Mouse (Mus musculus) right cerebral cortex, adult 18-20 months (tissue): ENCODE measurements around the gene Phldb2.

Experiments used
- DNase-seq: peaks from one replicate; pipeline ENCODE4 v3.0.0; 2022; ENCODE audit warnings: mixed read lengths

Phldb2 gene

DNA sequence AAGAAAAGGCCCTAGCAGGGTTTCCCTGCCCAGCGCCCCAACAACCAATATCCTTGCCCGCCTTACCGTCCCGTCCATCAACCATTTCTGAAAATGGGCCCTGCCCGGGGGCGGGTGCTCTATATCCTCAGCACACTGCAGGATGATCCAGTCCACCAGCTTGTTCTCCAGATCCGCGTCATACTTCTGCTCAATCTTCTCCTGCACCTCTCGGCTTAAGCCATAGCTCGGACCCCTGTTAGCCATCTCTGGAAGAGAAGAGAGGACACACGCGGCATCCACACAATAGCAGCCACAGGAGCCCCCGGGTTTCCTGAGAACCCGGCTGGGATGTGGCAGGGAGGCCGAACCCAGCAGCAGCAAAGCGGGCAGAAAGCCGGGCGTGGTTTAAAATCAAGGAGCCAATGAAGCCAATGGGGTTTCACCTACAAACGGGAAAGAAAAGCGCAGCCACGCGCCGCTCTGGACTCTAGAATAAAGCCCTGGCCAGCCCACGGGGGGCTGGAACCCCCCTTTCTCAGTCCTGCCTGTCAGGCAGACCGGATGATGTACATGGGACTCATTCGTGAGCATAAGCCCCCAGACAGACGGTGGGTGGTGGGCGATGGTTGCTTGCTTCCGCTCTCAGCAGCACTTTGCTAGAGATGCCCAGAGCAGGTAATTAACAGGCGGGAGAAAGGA, 229.2 kb downstream of the Phldb2 start, which contains the start of gene Tagln3:
TSS of gene Tagln3 (minus strand) at position 548 of the 681 bp plus-strand sequence.
- peak; percentile 82 for DNase-seq

DNA sequence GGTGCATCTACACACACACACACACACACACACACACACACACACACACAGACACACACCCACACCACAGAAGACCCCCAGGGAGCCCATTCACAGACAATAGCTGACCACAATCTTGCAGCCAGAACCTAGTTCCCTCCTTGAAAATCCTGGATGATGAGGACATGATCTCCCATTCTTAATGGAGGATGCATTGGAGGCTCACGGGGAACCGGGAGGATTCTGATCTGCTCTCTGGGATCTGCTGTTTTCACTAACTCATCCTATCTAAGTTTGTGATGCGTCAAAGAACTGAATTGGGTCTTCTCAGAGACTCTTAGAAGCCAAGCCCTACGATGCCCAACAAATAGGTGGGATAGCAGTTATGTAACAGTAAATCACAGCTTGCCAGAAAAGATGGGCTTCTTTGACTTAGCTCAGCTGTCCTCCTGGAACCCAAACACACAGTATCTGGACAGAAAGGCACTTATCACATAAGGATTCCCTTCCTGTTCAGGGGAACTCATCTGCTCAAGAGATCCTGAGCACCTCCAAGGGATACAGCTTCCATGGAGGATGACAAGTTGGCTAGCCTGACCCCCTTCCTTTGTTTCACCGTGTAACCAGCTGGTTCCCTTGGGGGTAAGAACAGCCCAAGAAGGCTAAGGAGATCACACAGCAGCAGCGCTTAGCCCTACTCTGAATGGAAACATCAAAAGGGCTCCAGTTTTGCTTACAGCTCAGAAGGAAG, 230.1 kb downstream of the Phldb2 start:
- peak; percentile 25 for DNase-seq

DNA sequence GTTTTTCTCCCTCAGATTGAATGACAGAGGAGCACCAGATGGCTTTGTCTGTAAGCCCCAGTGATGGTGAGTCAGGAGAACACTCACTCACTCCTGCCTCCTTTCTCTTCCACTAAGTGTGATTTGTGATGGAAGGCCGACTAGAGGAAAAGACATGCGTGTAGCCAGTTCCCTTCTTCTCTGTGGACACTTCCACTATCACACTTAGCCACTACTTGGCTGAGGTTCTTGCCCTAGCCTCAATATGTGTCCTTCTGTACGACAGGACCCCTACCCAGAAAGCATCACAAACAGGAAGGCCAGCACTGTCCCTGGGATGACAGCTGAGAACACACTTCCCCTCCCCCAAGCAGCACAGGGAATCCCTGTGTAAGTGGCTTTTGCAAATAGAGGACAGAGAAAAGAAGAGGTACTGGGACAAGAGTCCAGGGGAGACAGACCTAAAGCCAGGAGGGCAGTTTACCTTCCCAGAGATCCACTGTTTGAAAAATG, 230.9 kb downstream of the Phldb2 start:
- DNase-seq: peak; percentile 46

DNA sequence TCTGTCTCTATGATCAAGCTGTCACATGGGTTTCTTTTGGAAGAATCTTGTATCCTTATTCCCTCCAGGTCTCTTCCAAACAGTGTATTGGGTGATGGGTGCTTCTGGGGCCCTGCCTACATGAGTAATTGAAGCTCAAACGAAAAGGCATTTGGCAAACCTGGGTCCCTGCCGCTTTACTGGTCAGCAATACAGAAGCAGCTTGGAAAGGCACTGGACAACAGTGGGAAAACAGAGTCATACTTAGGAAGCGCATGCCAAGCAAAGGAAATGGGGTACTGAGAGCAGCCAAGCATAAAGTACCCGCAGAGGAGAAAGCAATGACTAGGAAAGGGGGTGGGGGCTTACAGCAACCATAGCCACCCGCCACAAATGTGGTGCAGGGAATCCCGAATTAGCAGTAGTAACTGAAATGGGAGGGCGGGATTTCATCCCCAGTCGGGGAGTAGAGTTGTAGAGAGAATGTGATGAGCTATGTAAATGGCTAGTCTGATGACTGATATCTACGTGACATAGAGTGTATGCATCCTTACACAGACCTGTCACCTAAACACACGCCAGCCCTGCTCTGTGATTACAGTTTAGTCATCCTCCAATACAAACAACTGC, 233.3 kb downstream of the Phldb2 start:
- DNase-seq: no peak

DNA sequence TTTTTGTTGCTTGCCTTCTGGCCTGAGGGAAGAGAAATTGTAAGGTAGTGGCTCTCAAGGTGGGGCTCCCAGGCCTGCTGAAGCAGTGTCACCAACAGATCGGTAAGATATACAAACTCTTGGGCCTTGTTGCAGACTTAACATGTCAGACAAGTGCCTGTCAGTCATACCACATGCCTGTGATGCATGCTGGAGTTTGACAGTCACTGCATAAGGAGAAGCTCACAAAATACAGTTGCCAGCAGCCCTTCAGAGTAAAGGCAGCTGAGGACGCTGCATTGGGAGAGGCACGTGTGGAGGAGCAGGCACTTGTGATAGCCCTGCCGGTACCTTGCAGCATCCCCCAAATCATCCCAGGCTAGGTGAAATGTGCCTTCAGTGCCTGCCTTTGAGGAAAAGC, 235.1 kb downstream of the Phldb2 start:
- no peak for DNase-seq

- DNase-seq: peak; percentile 66
Measured at GRCm38 (mm10) chr16:45714489-45715150, 238.8 kb downstream of the Phldb2 start.

GRCm38 (mm10) chr16:45713878-45714277, 239.5 kb downstream of the Phldb2 start:
- no peak for DNase-seq

DNA sequence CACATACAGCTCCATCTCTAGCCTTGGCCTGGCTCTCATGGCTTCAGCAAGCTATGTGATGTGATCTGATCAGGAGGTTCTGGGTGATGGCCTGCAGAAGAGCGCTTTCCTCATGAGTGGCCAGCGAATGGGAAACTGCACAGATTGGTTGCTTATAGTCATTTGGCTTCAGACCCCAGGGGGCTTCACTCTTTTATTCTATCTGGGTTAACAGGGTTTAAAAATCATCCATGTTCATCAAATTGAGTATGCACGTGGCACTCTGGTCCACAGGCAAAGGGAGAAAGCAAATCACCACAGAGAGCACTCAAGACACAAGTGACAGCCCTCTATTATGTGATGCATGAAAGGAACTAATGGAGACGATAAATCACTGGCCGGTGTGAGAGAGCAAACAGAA, 240.1 kb downstream of the Phldb2 start:
- no peak for DNase-seq

- DNase-seq: no peak
Measured at GRCm38 (mm10) chr16:45711263-45711662, 242.1 kb downstream of the Phldb2 start.

DNA sequence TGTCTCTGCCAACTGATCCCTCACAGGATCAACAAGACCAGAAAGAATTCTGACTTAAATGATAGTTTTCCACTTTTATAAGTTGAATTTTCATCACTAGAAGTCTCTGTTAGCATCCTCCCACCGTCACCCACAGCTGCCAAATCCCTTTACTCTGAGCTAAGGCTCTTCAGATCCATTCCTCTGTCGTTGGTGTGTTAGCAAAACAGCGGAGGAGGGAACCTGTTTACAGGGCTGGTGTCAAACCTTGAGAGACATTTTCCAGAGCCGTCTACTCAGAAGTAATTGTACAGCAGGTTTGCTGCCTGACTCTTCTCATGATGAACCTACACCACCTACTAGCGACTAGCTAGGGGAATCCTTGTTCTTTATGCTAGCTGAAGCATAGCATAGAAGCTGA, 254.1 kb downstream of the Phldb2 start:
- DNase-seq: peak; percentile 18

- DNase-seq: no peak
Measured at GRCm38 (mm10) chr16:45697996-45698395, 255.4 kb downstream of the Phldb2 start.
